In the genomic region with DNA sequence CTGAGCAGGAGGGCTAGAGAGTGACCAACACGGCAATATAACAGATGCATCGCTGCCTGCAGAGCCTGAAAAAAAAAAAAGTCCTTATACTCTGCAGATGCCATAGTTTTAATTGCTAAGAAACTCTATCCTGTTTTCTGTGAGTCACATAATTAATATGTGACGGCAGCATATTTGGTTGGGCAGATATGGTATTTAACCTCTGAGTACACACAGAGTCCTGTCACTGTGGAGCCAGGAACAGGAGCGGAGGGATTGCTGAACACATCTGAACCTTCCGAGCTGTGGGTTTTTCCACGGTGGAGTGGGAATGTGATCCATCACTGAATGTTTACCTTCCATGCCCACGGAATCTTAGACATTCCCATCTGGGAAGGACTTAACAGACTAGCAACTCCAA, we compare ENCODE assay signal across 21 mouse cellular contexts.
"Had no signal": no experiment of that assay in that cellular context is flagged by ENCODE, and none has a peak within 500 bp of the region (broad histone marks: within the 10 kb centered on the region; RNA-seq: fewer than 3 reads in every experiment).

No protein-coding gene starts in this region.

- H3K27ac ChIP-seq: kidney, postnatal 0 days; layer of hippocampus, adult 2 months; limb, embryonic 15.5 days; liver, embryonic 14.5 days; macrophage; midbrain, embryonic 12.5 days; midbrain, embryonic 15.5 days; neural tube, embryonic 13.5 days; stomach, embryonic 15.5 days had no signal

- DNase-seq: kidney, adult 11 months; kidney, adult 8-10 months; kidney, postnatal 25 days; layer of hippocampus, adult 9-11 months; liver, postnatal 0 days; lung, embryonic 14.5 days; lung, postnatal 10 days; retina, postnatal 1 day; right cerebral cortex, postnatal 25 days; spleen, adult 18-20 months; thymus, postnatal 36 days had no signal

- H3K4me1 ChIP-seq: limb, embryonic 15.5 days; stomach, embryonic 15.5 days had no signal

- H3K27me3 ChIP-seq: limb, embryonic 15.5 days; midbrain, embryonic 12.5 days; midbrain, embryonic 15.5 days; neural tube, embryonic 13.5 days; stomach, embryonic 15.5 days had no signal

- H3K4me3 ChIP-seq: layer of hippocampus, adult 2 months; limb, embryonic 15.5 days; midbrain, embryonic 12.5 days; midbrain, embryonic 15.5 days; neural tube, embryonic 13.5 days; stomach, embryonic 15.5 days had no signal

- H3K36me3 ChIP-seq: limb, embryonic 15.5 days; midbrain, embryonic 12.5 days; midbrain, embryonic 15.5 days; neural tube, embryonic 13.5 days; stomach, embryonic 15.5 days had no signal

- H3K4me2 ChIP-seq: limb, embryonic 15.5 days; liver, embryonic 11.5 days; lung, embryonic 14.5 days; midbrain, embryonic 12.5 days; midbrain, embryonic 15.5 days; neural tube, embryonic 13.5 days; stomach, embryonic 15.5 days had no signal
